Mouse (Mus musculus) adrenal gland, postnatal 10 days (tissue): Measurements from ENCODE around the gene Rapgef5. TPM values are rescaled to one million over a fixed set of nuclear protein-coding genes. Genes with fewer than 3 reads are reported as not detected.
A peak's percentile ranks its signal among the peaks of the same experiment; 100 is the strongest.

Experiments used
- DNase-seq: peaks from one replicate; pipeline ENCODE4 v3.0.0; 2021; ENCODE audit warnings: mixed read lengths
- long read RNA-seq, 2 experiments: library from polyadenylated mRNA; stranded (forward); transcript quantifications; one replicate each; pipeline ENCODE4 v2.0.0; 2021
- total RNA-seq, 2 experiments: library from RNA; stranded (reverse); gene quantifications; 2 replicates each; pipeline ENCODE4 v1.2.3; 2021

Gene Rapgef5
- total RNA-seq, result 10 to 100 TPM; 38.4 to 39.5 TPM
- long read RNA-seq, experiment 1, partial matches to known transcripts, result 4 of 15 reads
- long read RNA-seq, experiment 1, other reads (novel, unspliced or antisense), result 10 of 15 reads
- long read RNA-seq, experiment 2, partial matches to known transcripts, result 0 of 4 reads
- long read RNA-seq, experiment 2, other reads (novel, unspliced or antisense), result 4 of 4 reads

- DNase-seq, result no peak
These were observed at the start of gene Rapgef5 for GRCm38 (mm10) chr12:117516179-117516578. TSS of gene Rapgef5 (plus strand) at chr12:117516479.

GRCm38 (mm10) chr12:117468329-117468728 is 48.0 kb upstream of the Rapgef5 start:
- DNase-seq, result peak; percentile 35

GRCm38 (mm10) chr12:117479014-117479413 is 37.3 kb upstream of the Rapgef5 start:
- no peak for DNase-seq

GRCm38 (mm10) chr12:117479680-117480079 is 36.6 kb upstream of the Rapgef5 start:
- DNase-seq, result no peak

- no peak for DNase-seq
These were observed 35.3 kb upstream of the Rapgef5 start for GRCm38 (mm10) chr12:117480958-117481357.

GRCm38 (mm10) chr12:117482665-117483064 is 33.6 kb upstream of the Rapgef5 start:
- no peak for DNase-seq

- no peak for DNase-seq
These were observed 29.9 kb upstream of the Rapgef5 start for GRCm38 (mm10) chr12:117486118-117487057.

GRCm38 (mm10) chr12:117496501-117497176 is 19.6 kb upstream of the Rapgef5 start:
- DNase-seq, result no peak

- no peak for DNase-seq
These were observed 18.9 kb upstream of the Rapgef5 start for GRCm38 (mm10) chr12:117497361-117497760.

- no peak for DNase-seq
These were observed 17.0 kb upstream of the Rapgef5 start for GRCm38 (mm10) chr12:117499242-117499641.

GRCm38 (mm10) chr12:117501180-117501579 is 15.1 kb upstream of the Rapgef5 start:
- no peak for DNase-seq

GRCm38 (mm10) chr12:117502834-117503233 is 13.4 kb upstream of the Rapgef5 start:
- DNase-seq, result no peak

- DNase-seq, result no peak
These were observed 11.1 kb upstream of the Rapgef5 start for GRCm38 (mm10) chr12:117505163-117505562.

GRCm38 (mm10) chr12:117507772-117508171 is 8.5 kb upstream of the Rapgef5 start:
- no peak for DNase-seq

- DNase-seq, result no peak
These were observed 6.4 kb upstream of the Rapgef5 start for GRCm38 (mm10) chr12:117509919-117510318.

- DNase-seq, result no peak
These were observed 3.8 kb upstream of the Rapgef5 start for GRCm38 (mm10) chr12:117512468-117512867.

GRCm38 (mm10) chr12:117513150-117513932 is 2.9 kb upstream of the Rapgef5 start:
- no peak for DNase-seq

- DNase-seq, result no peak
These were observed 1.1 kb downstream of the Rapgef5 start for GRCm38 (mm10) chr12:117517275-117517936.

GRCm38 (mm10) chr12:117524311-117525013 is 8.2 kb downstream of the Rapgef5 start:
- DNase-seq, result no peak

GRCm38 (mm10) chr12:117527889-117528288 is 11.6 kb downstream of the Rapgef5 start:
- DNase-seq, result no peak
